Mouse (Mus musculus) MEL (cell line): ENCODE results near the gene Myh3. TPM values are rescaled to one million over a fixed set of nuclear protein-coding genes. Genes with fewer than 3 reads are reported as not detected.

ENCODE experiments used
- DNase-seq: peaks from one replicate; pipeline ENCODE4 v3.0.0; 2011; ENCODE audit warnings: low read depth, low spot score
- H3K27ac ChIP-seq: 2 replicates; pipeline ENCODE4 v1.5.1; 2012; ENCODE audit warnings: low read depth, mild to moderate bottlenecking, control low read depth, low read length, moderate library complexity; ENCODE audit not compliant: control insufficient read depth
- H3K27me3 ChIP-seq, 2 experiments: fragments of 150-350 bp in 1 of 2; sonication (generic) in 1 of 2; 2 replicates each; pipeline ENCODE4 v1.6.1; 2012; ENCODE audit warnings: low read length in 2 of 2, mild to moderate bottlenecking in 2 of 2, improper control_type of control experiment in 1 of 2, moderate library complexity in 1 of 2; ENCODE audit not compliant: insufficient read depth in 2 of 2, control insufficient read depth in 1 of 2
- H3K36me3 ChIP-seq, 2 experiments: 2 replicates each; pipeline ENCODE4 v1.6.1; 2012 to 2014; ENCODE audit warnings: low read length in 2 of 2, improper control_type of control experiment in 1 of 2, inconsistent platforms in 1 of 2, mild to moderate bottlenecking in 1 of 2; ENCODE audit not compliant: insufficient read depth in 2 of 2, control insufficient read depth in 1 of 2
- H3K4me1 ChIP-seq, 2 experiments: fragments of 150-350 bp in 1 of 2; sonication (generic) in 1 of 2; 2 replicates each; pipeline ENCODE4 v1.6.1; 2012; ENCODE audit warnings: low read length in 2 of 2, improper control_type of control experiment in 1 of 2, mild to moderate bottlenecking in 1 of 2; ENCODE audit not compliant: insufficient read depth in 2 of 2, control insufficient read depth in 1 of 2
- H3K4me3 ChIP-seq, 2 experiments: fragments of 150-350 bp in 1 of 2; sonication (generic) in 1 of 2; 2 replicates each; pipeline ENCODE4 v1.5.1; 2012; ENCODE audit warnings: low read depth in 2 of 2, low read length in 2 of 2, mild to moderate bottlenecking in 2 of 2, moderate library complexity in 2 of 2, control low read depth in 1 of 2, improper control_type of control experiment in 1 of 2; ENCODE audit not compliant: control insufficient read depth in 1 of 2, insufficient read depth in 1 of 2
- H3K79me2 ChIP-seq: 2 replicates; pipeline ENCODE4 v1.6.1; 2012; ENCODE audit warnings: mild to moderate bottlenecking, low read length, moderate library complexity; ENCODE audit not compliant: control insufficient read depth, poor library complexity, insufficient read depth
- H3K9ac ChIP-seq: 2 replicates; pipeline ENCODE4 v1.6.1; 2012; ENCODE audit warnings: low read depth, mild to moderate bottlenecking, control low read depth, low read length, moderate library complexity; ENCODE audit not compliant: control insufficient read depth, poor library complexity, severe bottlenecking
- H3K9me3 ChIP-seq: fragments of 150-350 bp; sonication (generic); replicated peaks from 2 replicates; pipeline ENCODE4 v1.6.1; 2012; ENCODE audit warnings: mild to moderate bottlenecking, low read length, improper control_type of control experiment, moderate library complexity; ENCODE audit not compliant: insufficient read depth
- BHLHE40 ChIP-seq: IDR thresholded peaks from 2 replicates; pipeline ENCODE4 v1.6.1; 2012; ENCODE audit warnings: low read depth, mild to moderate bottlenecking, inconsistent platforms, low read length, improper control_type of control experiment, borderline replicate concordance
- CHD1 ChIP-seq: IDR thresholded peaks from 2 replicates; pipeline ENCODE4 v1.6.1; 2012; ENCODE audit warnings: low read depth, mild to moderate bottlenecking, inconsistent platforms, low read length, improper control_type of control experiment
- E2F4 ChIP-seq: IDR thresholded peaks from 2 replicates; pipeline ENCODE4 v1.6.1; 2011; ENCODE audit warnings: low read depth, low read length, improper control_type of control experiment, borderline replicate concordance
- ELF1 ChIP-seq: IDR thresholded peaks from 2 replicates; pipeline ENCODE4 v1.6.1; 2014; ENCODE audit warnings: low read depth, mild to moderate bottlenecking, inconsistent platforms, low read length, improper control_type of control experiment, moderate library complexity
- ETS1 ChIP-seq: IDR thresholded peaks from 2 replicates; pipeline ENCODE4 v1.6.1; 2012; ENCODE audit warnings: low read depth, mild to moderate bottlenecking, inconsistent platforms, low read length, improper control_type of control experiment, moderate library complexity
- GATA1 ChIP-seq: IDR thresholded peaks from 2 replicates; pipeline ENCODE4 v1.6.1; 2011; ENCODE audit warnings: low read depth, low read length, improper control_type of control experiment
- KAT2A ChIP-seq: conservative IDR thresholded peaks from 2 replicates; pipeline ENCODE4 v1.6.1; 2012; ENCODE audit warnings: low read depth, low read length, improper control_type of control experiment, inconsistent platforms
- MAX ChIP-seq: IDR thresholded peaks from 2 replicates; pipeline ENCODE4 v1.6.1; 2011; ENCODE audit warnings: low read length, improper control_type of control experiment
- MAZ ChIP-seq: IDR thresholded peaks from 2 replicates; pipeline ENCODE4 v1.6.1; 2012; ENCODE audit warnings: low read depth, mild to moderate bottlenecking, inconsistent platforms, low read length, improper control_type of control experiment
- MXI1 ChIP-seq: IDR thresholded peaks from 2 replicates; pipeline ENCODE4 v1.6.1; 2011; ENCODE audit warnings: mild to moderate bottlenecking, low read depth, low read length, improper control_type of control experiment
- MYC ChIP-seq: IDR thresholded peaks from 2 replicates; pipeline ENCODE4 v1.6.1; 2011; ENCODE audit warnings: low read depth, mild to moderate bottlenecking, low read length, improper control_type of control experiment, moderate library complexity
- NELFE ChIP-seq: IDR thresholded peaks from 2 replicates; pipeline ENCODE4 v1.6.1; 2011; ENCODE audit warnings: low read depth, low read length, improper control_type of control experiment
- NRF1 ChIP-seq: IDR thresholded peaks from 2 replicates; pipeline ENCODE4 v1.6.1; 2014; ENCODE audit warnings: low read depth, mild to moderate bottlenecking, inconsistent platforms, low read length, improper control_type of control experiment, moderate library complexity; ENCODE audit not compliant: poor library complexity, insufficient read depth, severe bottlenecking
- POLR2A ChIP-seq, 2 experiments: IDR thresholded peaks; 2 replicates each; pipeline ENCODE4 v1.6.1; 2011 to 2012; ENCODE audit warnings: low read length in 2 of 2, mild to moderate bottlenecking in 2 of 2, control low read depth in 1 of 2, improper control_type of control experiment in 1 of 2, low read depth in 1 of 2, moderate library complexity in 1 of 2; ENCODE audit not compliant: control insufficient read depth in 1 of 2, insufficient read depth in 1 of 2, poor library complexity in 1 of 2
- POLR2AphosphoS5 ChIP-seq: IDR thresholded peaks from 2 replicates; pipeline ENCODE4 v1.6.1; 2012; ENCODE audit warnings: low read depth, borderline replicate concordance, mild to moderate bottlenecking, inconsistent platforms, low read length, moderate library complexity, mixed read lengths
- RCOR1 ChIP-seq: IDR thresholded peaks from 2 replicates; pipeline ENCODE4 v1.6.1; 2012; ENCODE audit warnings: low read depth, mild to moderate bottlenecking, inconsistent platforms, low read length, improper control_type of control experiment
- TBP ChIP-seq: IDR thresholded peaks from 2 replicates; pipeline ENCODE4 v1.8.0; 2011; ENCODE audit warnings: low read depth, low read length, improper control_type of control experiment
- UBTF ChIP-seq: IDR thresholded peaks from 2 replicates; pipeline ENCODE4 v1.6.1; 2012; ENCODE audit warnings: low read depth, mild to moderate bottlenecking, inconsistent platforms, low read length, improper control_type of control experiment, moderate library complexity, borderline replicate concordance; ENCODE audit not compliant: insufficient read depth
- USF1 ChIP-seq: IDR thresholded peaks from 2 replicates; pipeline ENCODE4 v1.6.1; 2014; ENCODE audit warnings: low read depth, mild to moderate bottlenecking, inconsistent platforms, low read length, improper control_type of control experiment, moderate library complexity
- ZC3H11A ChIP-seq: IDR thresholded peaks from 2 replicates; pipeline ENCODE4 v1.6.1; 2012; ENCODE audit warnings: low read depth, mild to moderate bottlenecking, inconsistent platforms, low read length, improper control_type of control experiment
- polyA plus RNA-seq, 2 experiments: library from polyadenylated mRNA; stranded (reverse) in 1 of 2; unstranded in 1 of 2; fragments of >175 nt in 1 of 2; fragments of >200 nt in 1 of 2; gene quantifications; 2 replicates each; pipeline versions ENCODE4 v1.2.1 to v1.2.4; 2012; ENCODE audit warnings: low replicate concordance in 2 of 2, low read depth in 1 of 2; ENCODE audit not compliant: insufficient read length in 2 of 2, insufficient read depth in 1 of 2, missing spikeins in 1 of 2
- total RNA-seq: library from RNA; depleted of rRNA; stranded (reverse); fragments of 300-350 nt; gene quantifications from 2 replicates; pipeline ENCODE4 v1.2.3, GENCODE M21; 2012

Myh3 gene
- total and polyA plus RNA-seq, 3 experiments = 0.81 to 1.7 TPM; not detected in 1

DNA sequence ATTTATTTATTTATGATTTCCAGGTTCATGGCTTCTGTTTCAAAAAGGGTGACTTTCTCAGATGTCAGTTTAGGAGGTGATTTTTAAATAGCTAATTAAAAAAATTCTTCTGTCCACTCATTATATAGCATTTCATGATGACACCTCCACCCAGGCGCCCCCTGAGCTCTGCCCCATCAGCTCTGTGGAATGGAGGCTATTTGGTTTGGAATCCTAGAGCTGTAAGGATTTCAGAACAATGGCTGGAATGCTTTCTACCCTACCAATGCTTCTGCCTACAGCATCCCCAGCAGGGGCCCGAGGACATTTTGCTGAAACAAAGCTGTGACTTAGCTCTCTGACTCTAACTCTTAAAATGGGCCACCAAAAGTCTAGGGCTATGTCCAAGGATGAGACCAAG, 55.4 kb downstream of the Myh3 start:
- TF ChIP-seq ZC3H11A = no peak
- TF ChIP-seq USF1 = no peak
- TF ChIP-seq MYC = no peak
- no peak for TF ChIP-seq KAT2A
- TF ChIP-seq NRF1 = no peak
- H3K27me3 ChIP-seq = no peaks in the 10 kb centered on the region; a peak in 2 of 4 replicates
- no peak overlapping the region for H3K4me3 ChIP-seq
- no peak overlapping the region for H3K9ac ChIP-seq
- no peaks in the 10 kb centered on the region for H3K79me2 ChIP-seq
- H3K4me1 ChIP-seq = no peaks in the 10 kb centered on the region
- no peak for DNase-seq
- H3K27ac ChIP-seq = no peak overlapping the region
- no peaks in the 10 kb centered on the region for H3K36me3 ChIP-seq
- no peaks in the 10 kb centered on the region for H3K9me3 ChIP-seq

DNA sequence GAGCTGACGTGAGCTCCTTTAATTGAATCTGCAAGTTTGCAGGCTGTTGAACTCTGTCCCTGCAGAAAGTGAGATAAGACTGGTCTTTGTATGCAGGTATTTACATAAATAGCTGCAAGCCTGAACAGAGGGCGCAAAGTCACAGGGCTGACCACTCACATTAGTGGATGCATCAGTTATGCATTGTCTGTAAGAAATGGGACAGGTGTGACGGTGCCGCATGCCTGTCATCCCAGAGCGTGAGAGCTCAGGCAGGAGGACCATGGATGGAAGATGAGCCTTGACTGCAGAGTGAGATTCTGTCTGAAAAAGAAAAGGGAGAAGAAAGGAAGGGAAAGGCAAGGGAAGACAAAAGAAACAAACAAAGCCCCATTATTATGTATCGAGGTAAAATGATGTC, 56.6 kb downstream of the Myh3 start:
- Histone ChIP-seq H3K27me3 (no peaks in the 10 kb centered on the region; a peak in 2 of 4 replicates), H3K9ac (no peak overlapping the region), H3K27ac (no peak overlapping the region), H3K79me2 (no peaks in the 10 kb centered on the region), H3K4me3 (no peak overlapping the region), H3K36me3 (no peaks in the 10 kb centered on the region), H3K9me3 (no peaks in the 10 kb centered on the region), H3K4me1 (no peaks in the 10 kb centered on the region)
- no peak for TF ChIP-seq MXI1
- no peak for TF ChIP-seq MAZ
- no peak for TF ChIP-seq GATA1
- TF ChIP-seq POLR2AphosphoS5 = no peak
- TF ChIP-seq ELF1 = no peak
- TF ChIP-seq ETS1 = no peak
- TF ChIP-seq USF1 = no peak
- TF ChIP-seq TBP = no peak
- TF ChIP-seq UBTF = no peak
- TF ChIP-seq ZC3H11A = no peak
- no peak for TF ChIP-seq RCOR1
- TF ChIP-seq MAX = no peak
- no peak for TF ChIP-seq NELFE
- no peak for TF ChIP-seq CHD1
- TF ChIP-seq BHLHE40 = no peak
- TF ChIP-seq E2F4 = no peak
- no peak for TF ChIP-seq POLR2A (IDR thresholded peaks at IDR 0.05; ENCODE audit: control insufficient read depth in 1 of 2, insufficient read depth in 1 of 2, low read depth in 1 of 2, low read length in 2 of 2, poor library complexity in 1 of 2)
- DNase-seq = no peak
